Mouse (Mus musculus) MEL (cell line): ENCODE measurements at regions not wholly inside any gene's neighbourhood (a gene's known extent, or its start where the extent isn't known, plus 50 kb on each side); places are given as distances from the start of the nearest gene placed in this dataset.
A peak's percentile ranks its signal among the peaks of the same experiment; 100 is the strongest.

Source experiments
- DNase-seq: peaks from one replicate; pipeline ENCODE4 v3.0.0; 2011; ENCODE audit warnings: low read depth, low spot score
- H3K27ac ChIP-seq: 2 replicates; pipeline ENCODE4 v1.5.1; 2012; ENCODE audit warnings: low read depth, mild to moderate bottlenecking, control low read depth, low read length, moderate library complexity; ENCODE audit not compliant: control insufficient read depth
- H3K27me3 ChIP-seq, 2 experiments: fragments of 150-350 bp in 1 of 2; sonication (generic) in 1 of 2; 2 replicates each; pipeline ENCODE4 v1.6.1; 2012; ENCODE audit warnings: low read length in 2 of 2, mild to moderate bottlenecking in 2 of 2, improper control_type of control experiment in 1 of 2, moderate library complexity in 1 of 2; ENCODE audit not compliant: insufficient read depth in 2 of 2, control insufficient read depth in 1 of 2
- H3K36me3 ChIP-seq, 2 experiments: 2 replicates each; pipeline ENCODE4 v1.6.1; 2012 to 2014; ENCODE audit warnings: low read length in 2 of 2, improper control_type of control experiment in 1 of 2, inconsistent platforms in 1 of 2, mild to moderate bottlenecking in 1 of 2; ENCODE audit not compliant: insufficient read depth in 2 of 2, control insufficient read depth in 1 of 2
- H3K4me1 ChIP-seq, 2 experiments: fragments of 150-350 bp in 1 of 2; sonication (generic) in 1 of 2; 2 replicates each; pipeline ENCODE4 v1.6.1; 2012; ENCODE audit warnings: low read length in 2 of 2, improper control_type of control experiment in 1 of 2, mild to moderate bottlenecking in 1 of 2; ENCODE audit not compliant: insufficient read depth in 2 of 2, control insufficient read depth in 1 of 2
- H3K4me3 ChIP-seq, 2 experiments: fragments of 150-350 bp in 1 of 2; sonication (generic) in 1 of 2; 2 replicates each; pipeline ENCODE4 v1.5.1; 2012; ENCODE audit warnings: low read depth in 2 of 2, low read length in 2 of 2, mild to moderate bottlenecking in 2 of 2, moderate library complexity in 2 of 2, control low read depth in 1 of 2, improper control_type of control experiment in 1 of 2; ENCODE audit not compliant: control insufficient read depth in 1 of 2, insufficient read depth in 1 of 2
- H3K79me2 ChIP-seq: 2 replicates; pipeline ENCODE4 v1.6.1; 2012; ENCODE audit warnings: mild to moderate bottlenecking, low read length, moderate library complexity; ENCODE audit not compliant: control insufficient read depth, poor library complexity, insufficient read depth
- H3K9ac ChIP-seq: 2 replicates; pipeline ENCODE4 v1.6.1; 2012; ENCODE audit warnings: low read depth, mild to moderate bottlenecking, control low read depth, low read length, moderate library complexity; ENCODE audit not compliant: control insufficient read depth, poor library complexity, severe bottlenecking
- H3K9me3 ChIP-seq: fragments of 150-350 bp; sonication (generic); replicated peaks from 2 replicates; pipeline ENCODE4 v1.6.1; 2012; ENCODE audit warnings: mild to moderate bottlenecking, low read length, improper control_type of control experiment, moderate library complexity; ENCODE audit not compliant: insufficient read depth
- BHLHE40 ChIP-seq: IDR thresholded peaks from 2 replicates; pipeline ENCODE4 v1.6.1; 2012; ENCODE audit warnings: low read depth, mild to moderate bottlenecking, inconsistent platforms, low read length, improper control_type of control experiment, borderline replicate concordance
- CHD1 ChIP-seq: IDR thresholded peaks from 2 replicates; pipeline ENCODE4 v1.6.1; 2012; ENCODE audit warnings: low read depth, mild to moderate bottlenecking, inconsistent platforms, low read length, improper control_type of control experiment
- CHD2 ChIP-seq: IDR thresholded peaks from 2 replicates; pipeline ENCODE4 v1.6.1; 2011; ENCODE audit warnings: low read length, improper control_type of control experiment
- CTCF ChIP-seq, 3 experiments: IDR thresholded peaks in 2 of 3; conservative IDR thresholded peaks in 1 of 3; 2 replicates each; pipeline ENCODE4 v1.5.1; 2011 to 2012; ENCODE audit warnings: low read length in 3 of 3, low read depth in 2 of 3, mild to moderate bottlenecking in 2 of 3, improper control_type of control experiment in 1 of 3, inconsistent platforms in 1 of 3, mixed read lengths in 1 of 3, moderate library complexity in 1 of 3; ENCODE audit not compliant: control insufficient read depth in 1 of 3, insufficient read depth in 1 of 3, poor library complexity in 1 of 3, severe bottlenecking in 1 of 3
- EP300 ChIP-seq, 2 experiments: IDR thresholded peaks; 2 replicates each; pipeline ENCODE4 v1.6.1; 2011; ENCODE audit warnings: improper control_type of control experiment in 2 of 2, low read length in 2 of 2, low read depth in 1 of 2, mild to moderate bottlenecking in 1 of 2
- ETS1 ChIP-seq: IDR thresholded peaks from 2 replicates; pipeline ENCODE4 v1.6.1; 2012; ENCODE audit warnings: low read depth, mild to moderate bottlenecking, inconsistent platforms, low read length, improper control_type of control experiment, moderate library complexity
- GABPA ChIP-seq: IDR thresholded peaks from 2 replicates; pipeline ENCODE4 v1.6.1; 2012; ENCODE audit warnings: low read depth, mild to moderate bottlenecking, inconsistent platforms, low read length, improper control_type of control experiment, moderate library complexity
- GATA1 ChIP-seq: IDR thresholded peaks from 2 replicates; pipeline ENCODE4 v1.6.1; 2011; ENCODE audit warnings: low read depth, low read length, improper control_type of control experiment
- HCFC1 ChIP-seq: IDR thresholded peaks from 2 replicates; pipeline ENCODE4 v1.6.1; 2012; ENCODE audit warnings: low read depth, mild to moderate bottlenecking, inconsistent platforms, low read length, improper control_type of control experiment, moderate library complexity
- JUND ChIP-seq: IDR thresholded peaks from 2 replicates; pipeline ENCODE4 v1.6.1; 2011; ENCODE audit warnings: low read depth, mild to moderate bottlenecking, improper control_type of control experiment, low read length
- KAT2A ChIP-seq: conservative IDR thresholded peaks from 2 replicates; pipeline ENCODE4 v1.6.1; 2012; ENCODE audit warnings: low read depth, low read length, improper control_type of control experiment, inconsistent platforms
- MAFK ChIP-seq: IDR thresholded peaks from 2 replicates; pipeline ENCODE4 v1.6.1; 2011; ENCODE audit warnings: low read depth, mild to moderate bottlenecking, low read length, improper control_type of control experiment, borderline replicate concordance
- MAX ChIP-seq: IDR thresholded peaks from 2 replicates; pipeline ENCODE4 v1.6.1; 2011; ENCODE audit warnings: low read length, improper control_type of control experiment
- MAZ ChIP-seq: IDR thresholded peaks from 2 replicates; pipeline ENCODE4 v1.6.1; 2012; ENCODE audit warnings: low read depth, mild to moderate bottlenecking, inconsistent platforms, low read length, improper control_type of control experiment
- MEF2A ChIP-seq: IDR thresholded peaks from 2 replicates; pipeline ENCODE4 v1.6.1; 2014; ENCODE audit warnings: low read depth, mild to moderate bottlenecking, inconsistent platforms, low read length, improper control_type of control experiment; ENCODE audit not compliant: poor library complexity, insufficient replicate concordance, severe bottlenecking; ENCODE audit errors: extremely low read depth
- MXI1 ChIP-seq: IDR thresholded peaks from 2 replicates; pipeline ENCODE4 v1.6.1; 2011; ENCODE audit warnings: mild to moderate bottlenecking, low read depth, low read length, improper control_type of control experiment
- MYC ChIP-seq: IDR thresholded peaks from 2 replicates; pipeline ENCODE4 v1.6.1; 2011; ENCODE audit warnings: low read depth, mild to moderate bottlenecking, low read length, improper control_type of control experiment, moderate library complexity
- NRF1 ChIP-seq: IDR thresholded peaks from 2 replicates; pipeline ENCODE4 v1.6.1; 2014; ENCODE audit warnings: low read depth, mild to moderate bottlenecking, inconsistent platforms, low read length, improper control_type of control experiment, moderate library complexity; ENCODE audit not compliant: poor library complexity, insufficient read depth, severe bottlenecking
- RAD21 ChIP-seq: IDR thresholded peaks from 2 replicates; pipeline ENCODE4 v1.6.1; 2011; ENCODE audit warnings: mild to moderate bottlenecking, low read depth, low read length, improper control_type of control experiment
- SMC3 ChIP-seq: IDR thresholded peaks from 2 replicates; pipeline ENCODE4 v1.6.1; 2011; ENCODE audit warnings: low read depth, low read length, improper control_type of control experiment
- TAL1 ChIP-seq: IDR thresholded peaks from 2 replicates; pipeline ENCODE4 v1.6.1; 2012; ENCODE audit warnings: mild to moderate bottlenecking, inconsistent platforms, low read length, moderate library complexity, mixed read lengths
- TBP ChIP-seq: IDR thresholded peaks from 2 replicates; pipeline ENCODE4 v1.8.0; 2011; ENCODE audit warnings: low read depth, low read length, improper control_type of control experiment
- USF1 ChIP-seq: IDR thresholded peaks from 2 replicates; pipeline ENCODE4 v1.6.1; 2014; ENCODE audit warnings: low read depth, mild to moderate bottlenecking, inconsistent platforms, low read length, improper control_type of control experiment, moderate library complexity
- ZC3H11A ChIP-seq: IDR thresholded peaks from 2 replicates; pipeline ENCODE4 v1.6.1; 2012; ENCODE audit warnings: low read depth, mild to moderate bottlenecking, inconsistent platforms, low read length, improper control_type of control experiment
- ZKSCAN1 ChIP-seq: IDR thresholded peaks from 2 replicates; pipeline ENCODE4 v1.6.1; 2012; ENCODE audit warnings: low read depth, mild to moderate bottlenecking, inconsistent platforms, low read length, improper control_type of control experiment, moderate library complexity
- ZMIZ1 ChIP-seq: IDR thresholded peaks from 2 replicates; pipeline ENCODE4 v1.6.1; 2012; ENCODE audit warnings: low read depth, mild to moderate bottlenecking, inconsistent platforms, low read length, improper control_type of control experiment, moderate library complexity
- ZNF384 ChIP-seq: IDR thresholded peaks from 2 replicates; pipeline ENCODE4 v1.6.1; 2012; ENCODE audit warnings: low read depth, mild to moderate bottlenecking, inconsistent platforms, low read length, improper control_type of control experiment

GRCm38 (mm10) chr17:50361657-50362233 is 68.3 kb upstream of the Dazl start:
- DNase-seq: peak; percentile 29
- TF ChIP-seq GABPA (no peak), MAX (0 out of 2 replicates have a peak, but pooled peaks have one; percentile 17), MAFK (no peak), TAL1 (no peak), KAT2A (no peak), MYC (no peak), EP300 (IDR thresholded peaks at IDR 0.05; ENCODE audit: low read depth in 1 of 2, low read length in 2 of 2) (peak; percentile 33 to 54; a peak in 3 of 4 replicates), ZC3H11A (no peak), ZNF384 (peak; percentile 96), ETS1 (peak; percentile 28; the same call in 1 of the 2 replicates), MEF2A (no peak), GATA1 (peak; percentile 37; the same call in 1 of the 2 replicates), JUND (0 out of 2 replicates have a peak, but pooled peaks have one; percentile 24), MAZ (no peak)
- TF ChIP-seq, all 39 proteins: peak for 6

GRCm38 (mm10) chr17:50365396-50365795 is 72.0 kb upstream of the Dazl start:
- H3K4me3 ChIP-seq: no peak overlapping the region
- TF ChIP-seq MXI1: no peak
- no peak for TF ChIP-seq ZMIZ1
- TF ChIP-seq ZKSCAN1: no peak
- TF ChIP-seq GATA1: no peak
- no peak for TF ChIP-seq BHLHE40
- TF ChIP-seq TAL1: no peak
- TF ChIP-seq MAX: no peak
- no peak for TF ChIP-seq NRF1
- TF ChIP-seq CHD1: no peak
- no peak for TF ChIP-seq CHD2
- no peak for TF ChIP-seq USF1
- TF ChIP-seq TBP: no peak
- no peak for TF ChIP-seq HCFC1
- no peak for TF ChIP-seq MEF2A
- TF ChIP-seq SMC3: no peak
- no peak for TF ChIP-seq RAD21
- no peak for TF ChIP-seq MYC
- no peak for TF ChIP-seq CTCF (IDR thresholded peaks at IDR 0.05 in 2 of 3, conservative IDR thresholded peaks at IDR 0.05 in 1 of 3; ENCODE audit: control insufficient read depth in 1 of 3, insufficient read depth in 1 of 3, low read depth in 2 of 3, low read length in 3 of 3, poor library complexity in 1 of 3, severe bottlenecking in 1 of 3)
- no peak for TF ChIP-seq KAT2A
- H3K4me1 ChIP-seq: peaks cover 0 to 12% of the 10 kb centered on the region in 2 experiments; a peak in 2 of 4 replicates
- H3K27ac ChIP-seq: no peak overlapping the region
- H3K9me3 ChIP-seq: no peaks in the 10 kb centered on the region
- H3K36me3 ChIP-seq: peaks cover 0 to 7% of the 10 kb centered on the region in 2 experiments; a peak in 2 of 4 replicates
- H3K79me2 ChIP-seq: no peaks in the 10 kb centered on the region
- H3K9ac ChIP-seq: no peak overlapping the region
- DNase-seq: no peak
- no peaks in the 10 kb centered on the region for H3K27me3 ChIP-seq

More at GRCm38 (mm10) chr17:50361657-50362233, 68.3 kb upstream of the Dazl start:
- Histone ChIP-seq H3K27ac (no peak overlapping the region), H3K36me3 (peaks cover 0 to 7% of the 10 kb centered on the region in 2 experiments; a peak in 2 of 4 replicates), H3K4me3 (no peak overlapping the region; a peak in 1 of 4 replicates), H3K9ac (0 out of 2 replicates have a peak overlapping the region, but pooled peaks have one; percentile 9), H3K4me1 (peaks cover 0 to 12% of the 10 kb centered on the region in 2 experiments; a peak in 2 of 4 replicates), H3K79me2 (no peaks in the 10 kb centered on the region), H3K27me3 (no peaks in the 10 kb centered on the region), H3K9me3 (no peaks in the 10 kb centered on the region)
